Mouse (Mus musculus) cerebellum, adult 11-12 months (tissue): Measurements from ENCODE around the gene Cyp11a1.

Experiments used
- DNase-seq: peaks from one replicate; pipeline ENCODE4 v3.0.0; 2022

Cyp11a1 gene

GRCm38 (mm10) chr9:58047061-58047460 lies 40.9 kb downstream of the Cyp11a1 start:
- DNase-seq: no peak

GRCm38 (mm10) chr9:58048621-58049020 lies 42.4 kb downstream of the Cyp11a1 start:
- no peak for DNase-seq

DNA sequence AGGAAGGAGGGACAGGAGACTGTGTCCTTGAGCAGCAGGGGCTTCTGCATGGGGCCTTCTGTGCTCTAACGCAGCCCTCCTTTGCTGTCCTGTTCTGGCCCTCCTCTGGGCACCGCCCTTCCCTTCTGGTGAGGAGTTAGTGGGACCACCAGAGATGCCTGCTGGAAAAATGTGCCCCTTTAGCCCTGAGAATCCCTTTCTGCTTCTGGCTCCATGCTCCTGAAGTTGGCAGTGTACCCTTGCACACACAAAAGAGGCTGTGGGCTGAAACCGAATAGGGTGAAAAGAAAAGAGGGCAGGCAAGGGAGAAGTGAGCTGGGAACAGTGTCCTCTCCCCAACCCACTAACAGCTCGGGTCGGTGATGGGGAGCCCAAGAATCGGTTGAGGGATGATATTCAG lies 43.0 kb downstream of the Cyp11a1 start:
- no peak for DNase-seq

- no peak for DNase-seq
Observed at GRCm38 (mm10) chr9:58049861-58050260, 43.6 kb downstream of the Cyp11a1 start.

DNA sequence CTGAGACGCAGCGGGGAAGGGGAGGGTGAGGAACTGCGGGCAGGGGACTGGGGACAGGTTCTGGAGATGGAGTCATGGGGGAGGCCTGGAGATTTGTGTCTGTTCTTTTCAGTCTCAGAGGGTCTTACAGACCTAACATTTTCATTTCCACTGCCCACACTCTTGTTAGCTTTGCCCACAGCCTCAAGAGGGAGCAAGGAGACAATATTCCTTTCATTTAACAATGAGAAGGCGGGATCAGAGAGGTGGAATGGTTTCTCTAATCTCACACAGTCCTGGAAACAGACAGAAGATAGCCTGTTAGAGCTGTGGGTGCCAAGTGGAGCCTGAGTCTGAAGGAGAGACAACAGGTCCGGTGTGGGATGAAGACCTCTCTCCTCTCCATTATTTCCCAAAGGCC lies 45.7 kb downstream of the Cyp11a1 start:
- no peak for DNase-seq

DNA sequence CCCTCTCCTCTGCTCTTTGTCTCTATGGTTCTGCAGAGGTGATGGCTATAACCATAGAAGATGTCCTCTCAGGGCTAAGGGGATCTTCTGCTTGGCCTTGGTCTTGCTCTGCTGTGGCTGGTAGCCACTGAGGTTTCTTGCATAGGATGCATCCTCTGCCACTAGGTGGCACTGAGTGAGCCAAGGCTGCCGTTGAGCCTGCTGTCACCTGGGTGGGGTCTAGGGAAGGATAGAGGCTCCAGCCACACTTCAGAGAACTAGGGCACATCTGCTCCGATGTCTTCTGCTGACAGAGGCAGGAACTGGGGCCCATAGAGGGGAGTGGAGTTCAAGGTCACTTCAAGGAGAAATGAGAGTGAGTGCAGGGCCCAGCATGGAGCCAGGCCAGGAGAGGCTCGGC lies 46.9 kb downstream of the Cyp11a1 start:
- peak; percentile 48 for DNase-seq

DNA sequence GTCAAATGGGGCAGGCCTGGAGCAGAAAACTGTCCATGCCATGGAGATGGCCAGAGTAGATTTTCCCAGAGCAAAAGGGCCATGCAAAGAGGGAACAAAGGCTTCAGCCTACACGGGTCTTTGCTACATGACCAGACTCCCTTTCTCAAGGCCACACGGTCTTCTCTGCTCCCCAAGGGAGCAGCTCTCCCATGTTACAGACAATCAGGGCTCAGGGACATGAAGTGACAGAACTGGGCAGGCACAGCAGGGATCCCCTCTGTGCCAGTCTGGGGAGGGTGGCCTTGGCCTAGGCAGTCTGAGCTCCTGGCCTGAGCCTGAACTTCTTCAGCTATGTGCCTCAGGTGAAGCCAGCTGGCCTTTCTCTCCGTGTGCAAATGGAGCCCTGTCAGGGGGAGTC lies 47.3 kb downstream of the Cyp11a1 start:
- DNase-seq: no peak

DNA sequence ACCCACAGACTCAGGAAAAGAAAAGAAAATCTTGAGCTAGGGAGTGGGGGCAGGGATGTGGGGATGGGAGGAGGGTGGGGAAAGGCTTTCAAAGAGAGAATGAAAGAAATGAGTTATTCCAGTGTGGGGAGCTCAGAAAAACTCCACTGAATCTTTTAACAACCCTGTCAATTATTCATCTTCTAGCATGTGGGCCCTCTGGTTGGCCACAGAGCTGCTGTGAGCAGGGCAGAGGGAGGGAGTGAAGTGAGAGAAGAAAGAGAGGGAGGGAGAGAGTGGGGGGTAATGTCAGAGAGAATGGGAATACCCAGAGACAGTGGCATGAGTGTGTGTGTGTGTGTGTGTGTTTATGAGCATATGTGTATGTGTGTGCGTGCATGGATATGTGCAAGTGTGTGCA lies 47.8 kb downstream of the Cyp11a1 start:
- DNase-seq: no peak

GRCm38 (mm10) chr9:58055666-58056065 lies 49.5 kb downstream of the Cyp11a1 start:
- no peak for DNase-seq

GRCm38 (mm10) chr9:58059920-58060319 lies 53.7 kb downstream of the Cyp11a1 start:
- no peak for DNase-seq

- DNase-seq: no peak
Observed at GRCm38 (mm10) chr9:58060677-58061667, 54.8 kb downstream of the Cyp11a1 start.

DNA sequence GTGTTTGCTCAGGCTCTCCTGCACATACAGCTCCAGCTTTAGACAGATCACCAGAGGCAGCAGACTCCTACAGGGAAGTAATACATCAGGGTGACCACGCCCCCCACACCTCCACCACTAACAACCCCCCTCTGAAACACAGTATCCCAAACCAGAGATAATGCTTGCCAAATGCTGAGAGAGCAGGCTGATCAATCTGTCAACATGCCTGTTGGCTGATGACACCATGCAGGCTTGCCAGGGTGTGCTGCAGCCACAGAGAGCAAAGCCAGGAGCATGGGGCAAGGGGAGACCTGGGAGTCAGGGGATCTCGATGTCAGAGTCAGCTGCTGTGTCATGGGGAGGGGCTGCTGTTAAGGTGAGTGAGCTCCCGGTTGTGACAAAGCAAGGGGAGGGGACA lies 57.3 kb downstream of the Cyp11a1 start, which contains the start of gene Stra6:
Stra6 (plus strand) TSS at position 258 of the 400 bp plus-strand sequence.
- DNase-seq: no peak

DNA sequence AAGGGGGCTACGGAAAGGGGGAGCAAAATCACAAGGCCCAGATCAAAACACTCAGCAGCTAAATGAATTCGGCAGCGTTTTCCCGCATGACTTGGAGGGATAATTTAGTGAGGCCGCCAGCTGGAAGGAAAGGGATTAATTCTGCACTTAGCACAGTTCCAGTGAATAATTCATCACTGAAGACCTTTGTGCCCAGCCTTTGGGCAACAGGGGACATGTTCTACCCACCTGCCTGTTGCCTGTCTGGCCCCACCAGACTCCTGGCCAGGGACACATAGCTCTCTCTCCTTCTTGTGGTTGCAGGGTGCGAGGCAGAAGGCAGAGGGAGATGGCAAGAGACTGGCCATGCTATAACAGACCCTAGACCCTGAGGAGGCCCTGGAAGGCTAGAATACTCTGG lies 59.3 kb downstream of the Cyp11a1 start:
- no peak for DNase-seq

- no peak for DNase-seq
Observed at GRCm38 (mm10) chr9:58065977-58066730, 59.9 kb downstream of the Cyp11a1 start.

- peak; percentile 47 for DNase-seq
Observed at GRCm38 (mm10) chr9:58066731-58067095, 60.5 kb downstream of the Cyp11a1 start.

GRCm38 (mm10) chr9:58067546-58067945 lies 61.3 kb downstream of the Cyp11a1 start:
- peak; percentile 84 for DNase-seq

GRCm38 (mm10) chr9:58074561-58074960 lies 68.3 kb downstream of the Cyp11a1 start:
- DNase-seq: no peak
